Mouse (Mus musculus) heart, adult 2 months (tissue): ENCODE measurements around the gene Cfi. TPM values are rescaled to one million over a fixed set of nuclear protein-coding genes. Genes with fewer than 3 reads are reported as not detected.

Experiments used
- DNase-seq, 2 experiments: peaks; one replicate each; pipeline ENCODE4 v3.0.0; 2021
- H3K27ac ChIP-seq: fragments of 200-600 bp; 2 replicates; pipeline ENCODE4 v1.8.1; 2022
- H3K27me3 ChIP-seq: fragments of 200-500 bp; 2 replicates; pipeline ENCODE4 v1.6.1; 2012; ENCODE audit warnings: mild to moderate bottlenecking, low read length, inconsistent platforms, mixed read lengths; ENCODE audit not compliant: control insufficient read depth, insufficient read depth
- H3K36me3 ChIP-seq: fragments of 200-500 bp; 2 replicates; pipeline ENCODE4 v1.6.1; 2012; ENCODE audit warnings: low read length, inconsistent platforms; ENCODE audit not compliant: control insufficient read depth, insufficient read depth
- H3K4me1 ChIP-seq: fragments of 200-500 bp; 2 replicates; pipeline ENCODE4 v1.6.1; 2011; ENCODE audit warnings: low read length; ENCODE audit not compliant: control insufficient read depth, insufficient read depth
- H3K4me3 ChIP-seq: fragments of 200-600 bp; 2 replicates; pipeline ENCODE4 v1.8.1; 2022
- H3K79me2 ChIP-seq: fragments of 200-500 bp; replicated peaks from 2 replicates; pipeline ENCODE4 v1.6.1; 2012; ENCODE audit warnings: mild to moderate bottlenecking, inconsistent platforms, low read length, moderate library complexity, mixed read lengths; ENCODE audit not compliant: control insufficient read depth, insufficient read depth
- H3K9ac ChIP-seq: fragments of 200-500 bp; 2 replicates; pipeline ENCODE4 v1.6.1; 2012; ENCODE audit warnings: low read depth, mild to moderate bottlenecking, control low read depth, inconsistent platforms, low read length, mixed read lengths
- CTCF ChIP-seq: fragments of 200-600 bp; IDR thresholded peaks from 2 replicates; pipeline ENCODE4 v1.8.1; 2022; ENCODE audit warnings: antibody characterized with exemption, mild to moderate bottlenecking, moderate library complexity
- EP300 ChIP-seq: fragments of 200-500 bp; IDR thresholded peaks from 2 replicates; pipeline ENCODE4 v1.6.1; 2011; ENCODE audit warnings: low read depth, low read length, control low read depth; ENCODE audit not compliant: insufficient read depth
- POLR2A ChIP-seq: fragments of 200-500 bp; IDR thresholded peaks from 2 replicates; pipeline ENCODE4 v1.6.1; 2011; ENCODE audit warnings: mild to moderate bottlenecking, low read depth, low read length, control low read depth; ENCODE audit not compliant: insufficient read depth
- WGBS: fragments of 180-500 bp; shearing (Covaris S2); methylation state at CpG from one replicate; pipeline ENCODE4 v1.1.7; 2018; 5-methylcytosine and 5-hydroxymethylcytosine counted together
- intact Hi-C: fragments of 180-260 bp; cut with DNase I; formaldehyde crosslinking; loops from one replicate; pipeline ENCODE4 v1.15.1; 2025
- long read RNA-seq: library from polyadenylated mRNA; stranded (forward); transcript quantifications from one replicate; pipeline ENCODE4 v2.0.0, GENCODE M21; 2021
- polyA plus RNA-seq: library from polyadenylated mRNA; depleted of rRNA; stranded (reverse); fragments of >200 nt; gene quantifications from 2 replicates; pipeline ENCODE4 v1.2.3, GENCODE M21; 2012; rRNA removed
- total RNA-seq, 2 experiments: library from RNA; stranded (reverse); gene quantifications; 2 replicates each; pipeline ENCODE4 v1.2.3; 2021

Cfi gene
- under 1 TPM; 0.27 to 0.55 TPM for total RNA-seq
- 0.23 and 0.31 TPM in 2 replicates for polyA plus RNA-seq
- long read RNA-seq = 0 reads

GRCm38 (mm10) chr3:129835388-129835934 is at the start of gene Cfi:
TSS of gene Cfi (plus strand) at chr3:129835884.
- H3K9ac ChIP-seq = no peak within 1 kb of the TSS
- intact Hi-C loops = loop anchor here (10.0 kb wide), 1 partner anchor 301 kb away; the partner anchor contains the start of gene Elovl6
- WGBS = 23% methylated on average over 6 of the region's 6 CpGs
- TF ChIP-seq CTCF (no peak), EP300 (no peak), POLR2A (no peak)
- DNase-seq = no peak
- no peaks in the 10 kb centered on the region for H3K4me1 ChIP-seq
- H3K36me3 ChIP-seq = no peaks in the 10 kb centered on the region
- no peaks in the 10 kb centered on the region for H3K27me3 ChIP-seq
- H3K27ac ChIP-seq = no peak within 1 kb of the TSS
- H3K79me2 ChIP-seq = 0 out of 2 replicates have a peak, but pooled peaks cover 2% of the 10 kb centered on the region
- H3K4me3 ChIP-seq = no peak within 1 kb of the TSS

- Histone ChIP-seq H3K4me1 (no peaks in the 10 kb centered on the region), H3K27me3 (no peaks in the 10 kb centered on the region), H3K9ac (no peak overlapping the region), H3K27ac (no peak overlapping the region), H3K36me3 (no peaks in the 10 kb centered on the region), H3K79me2 (no peaks in the 10 kb centered on the region), H3K4me3 (no peak overlapping the region)
- no peak for DNase-seq
- WGBS = 87% methylated on average over 5 of the region's 5 CpGs
- TF ChIP-seq CTCF (no peak), EP300 (no peak), POLR2A (no peak)
- intact Hi-C loops = no loop called here
Observed at GRCm38 (mm10) chr3:129793801-129794200, 41.9 kb upstream of the Cfi start.

- no peak for DNase-seq
- Histone ChIP-seq H3K79me2 (no peaks in the 10 kb centered on the region), H3K27ac (no peak overlapping the region), H3K27me3 (no peaks in the 10 kb centered on the region), H3K4me3 (no peak overlapping the region), H3K4me1 (no peaks in the 10 kb centered on the region), H3K9ac (no peak overlapping the region), H3K36me3 (no peaks in the 10 kb centered on the region)
- intact Hi-C loops = no loop called here
- WGBS = 68% methylated on average over 5 of the region's 5 CpGs
- TF ChIP-seq EP300 (no peak), CTCF (no peak), POLR2A (no peak)
Observed at GRCm38 (mm10) chr3:129797341-129797740, 38.3 kb upstream of the Cfi start.

GRCm38 (mm10) chr3:129798551-129798950 is 37.1 kb upstream of the Cfi start:
- no peak overlapping the region for H3K9ac ChIP-seq
- intact Hi-C loops = no loop called here
- 52% methylated on average over 11 of the region's 11 CpGs for WGBS

GRCm38 (mm10) chr3:129799011-129799410 is 36.7 kb upstream of the Cfi start:
- Histone ChIP-seq H3K36me3 (no peaks in the 10 kb centered on the region), H3K4me1 (no peaks in the 10 kb centered on the region), H3K9ac (no peak overlapping the region), H3K27me3 (no peaks in the 10 kb centered on the region), H3K79me2 (no peaks in the 10 kb centered on the region), H3K27ac (no peak overlapping the region), H3K4me3 (no peak overlapping the region)
- WGBS = 81% methylated on average over 2 of the region's 2 CpGs
- DNase-seq = no peak
- intact Hi-C loops = no loop called here
- TF ChIP-seq EP300 = no peak
- no peak for TF ChIP-seq POLR2A
- no peak for TF ChIP-seq CTCF

More at GRCm38 (mm10) chr3:129798551-129798950, 37.1 kb upstream of the Cfi start:
- Histone ChIP-seq H3K27ac (no peak overlapping the region), H3K27me3 (no peaks in the 10 kb centered on the region), H3K4me3 (no peak overlapping the region), H3K79me2 (no peaks in the 10 kb centered on the region), H3K36me3 (no peaks in the 10 kb centered on the region), H3K4me1 (no peaks in the 10 kb centered on the region)
- no peak for DNase-seq
- TF ChIP-seq POLR2A (no peak), EP300 (no peak), CTCF (no peak)

GRCm38 (mm10) chr3:129803765-129804164 is 31.9 kb upstream of the Cfi start, which contains the start of gene Lrit3:
TSS of gene Lrit3 (minus strand) at chr3:129804030.
- no peaks in the 10 kb centered on the region for H3K36me3 ChIP-seq
- no peaks in the 10 kb centered on the region for H3K4me1 ChIP-seq
- intact Hi-C loops = no loop called here
- no peaks in the 10 kb centered on the region for H3K79me2 ChIP-seq
- H3K27me3 ChIP-seq = no peaks in the 10 kb centered on the region
- WGBS = 81% methylated on average over 10 of the region's 10 CpGs
- H3K27ac ChIP-seq = no peak within 1 kb of the TSS
- H3K9ac ChIP-seq = no peak within 1 kb of the TSS
- no peak for DNase-seq
- no peak within 1 kb of the TSS for H3K4me3 ChIP-seq
- TF ChIP-seq POLR2A (no peak), EP300 (no peak), CTCF (no peak)
